Mouse (Mus musculus) neutrophil, adult 5-6 weeks (primary cell): Measurements from ENCODE around the gene Olfr963. TPM values are rescaled to one million over a fixed set of nuclear protein-coding genes. Genes with fewer than 3 reads are reported as not detected.

Experiments
- total RNA-seq: library from RNA; stranded (forward); fragments of 200-1000 nt; gene quantifications from 2 replicates; pipeline ENCODE4 v1.2.3, GENCODE M21; 2017

Gene Olfr963
- total RNA-seq, 1 experiment from 2014 or later = not detected

Other genes with a start within 250 kb of the Olfr963 start
- gene Olfr952, start 240.1 kb upstream of the Olfr963 start, total RNA-seq = not detected in 2 replicates
- gene Olfr954, start 210.5 kb upstream of the Olfr963 start, total RNA-seq = not detected in 2 replicates
- gene Olfr955, start 195.3 kb upstream of the Olfr963 start, total RNA-seq = not detected in 2 replicates
- 0.12 TPM in 1 of 2 replicates, not detected in the other for gene Olfr44, start 173.2 kb upstream of the Olfr963 start, total RNA-seq
- gene Olfr957, start 151.4 kb upstream of the Olfr963 start, total RNA-seq = not detected in 2 replicates
- not detected in 2 replicates for gene Olfr958, start 113.2 kb upstream of the Olfr963 start, total RNA-seq
- 0.12 TPM in 1 of 2 replicates, not detected in the other for gene Olfr959, start 91.6 kb upstream of the Olfr963 start, total RNA-seq
- gene AW551984, start 62.8 kb upstream of the Olfr963 start, total RNA-seq = not detected in 2 replicates
- not detected in 2 replicates for gene Olfr148, start 56.5 kb upstream of the Olfr963 start, total RNA-seq
- not detected in 2 replicates for gene Olfr960, start 45.8 kb upstream of the Olfr963 start, total RNA-seq
- gene Olfr961, start 22.1 kb upstream of the Olfr963 start, total RNA-seq = not detected in 2 replicates
- not detected in 2 replicates for gene Olfr149, start 39.9 kb downstream of the Olfr963 start, total RNA-seq
- not detected in 2 replicates for gene Olfr965, start 44.1 kb downstream of the Olfr963 start, total RNA-seq
- gene Olfr150, start 63.8 kb downstream of the Olfr963 start, total RNA-seq = not detected in 2 replicates
- not detected in 2 replicates for gene Olfr967, start 79.0 kb downstream of the Olfr963 start, total RNA-seq
- not detected in 2 replicates for gene Olfr968, start 116.0 kb downstream of the Olfr963 start, total RNA-seq
- gene Olfr969, start 123.7 kb downstream of the Olfr963 start, total RNA-seq = not detected in 2 replicates
- not detected in 2 replicates for gene Olfr970, start 141.7 kb downstream of the Olfr963 start, total RNA-seq
- gene Olfr971, start 169.7 kb downstream of the Olfr963 start, total RNA-seq = not detected in 2 replicates
- not detected in 2 replicates for gene Olfr972, start 199.2 kb downstream of the Olfr963 start, total RNA-seq
- gene Olfr229, start 240.1 kb downstream of the Olfr963 start, total RNA-seq = not detected in 2 replicates